Mouse (Mus musculus) E14TG2a.4 (cell line): ENCODE data around the gene Ppia.

Experiments used
- CTCF ChIP-seq: conservative IDR thresholded peaks from 2 replicates; pipeline ENCODE4 v1.5.1; 2014; ENCODE audit warnings: low read length
- NANOG ChIP-seq: IDR thresholded peaks from 2 replicates; pipeline ENCODE4 v1.6.1; 2014; ENCODE audit warnings: borderline replicate concordance, low read length, mixed read lengths
- POU5F1 ChIP-seq: IDR thresholded peaks from 2 replicates; pipeline ENCODE4 v1.6.1; 2014; ENCODE audit warnings: low read length, borderline replicate concordance

DNA sequence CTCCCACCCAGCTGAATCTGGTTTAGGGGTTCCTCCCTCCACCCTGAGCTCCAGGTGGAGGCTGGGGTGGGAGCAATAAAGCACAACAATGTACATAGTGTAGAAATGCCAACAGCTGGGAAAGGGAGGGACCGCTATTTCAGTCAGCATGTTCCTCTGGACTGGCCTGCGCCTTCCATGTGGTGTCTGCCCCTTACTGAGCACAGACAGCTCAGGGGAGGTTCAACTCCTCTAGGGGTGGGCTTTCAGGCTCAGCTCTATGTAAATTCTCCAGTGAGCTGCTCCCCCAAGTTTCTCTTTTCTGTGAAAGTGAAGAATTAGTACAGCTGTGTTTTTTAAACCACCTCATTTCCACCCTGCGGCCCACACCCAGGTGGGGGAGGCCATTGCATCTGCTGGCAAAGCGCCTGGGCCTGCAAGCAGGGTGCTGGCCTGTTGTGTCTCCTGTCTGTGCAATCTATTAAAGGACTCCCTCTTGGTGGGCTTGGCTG lies 9.6 kb upstream of the Ppia start:
- no peak for TF ChIP-seq CTCF
- TF ChIP-seq NANOG = no peak
- no peak for TF ChIP-seq POU5F1
